Mouse (Mus musculus) lung, postnatal 0 days (tissue): ENCODE data around the gene Gm20388. TPM values are rescaled to one million over a fixed set of nuclear protein-coding genes. Genes with fewer than 3 reads are reported as not detected.
"Not testable (repeated sequence)": the region's sequence is repeated elsewhere in the genome, so short reads cannot be mapped to it uniquely, and the experiment has no call there.

Experiments used
- ATAC-seq: fragments of 200-750 bp; cut with Nextera tagmentation; 2 replicates; pipeline ENCODE4 v1.8.0; 2017; ENCODE audit warnings: moderate library complexity
- DNase-seq: peaks from one replicate; pipeline ENCODE4 v3.0.0-alpha.2; 2016; ENCODE audit warnings: low spot score
- H3K27ac ChIP-seq: fragments of 300-500 bp; sonication (generic); 2 replicates; pipeline ENCODE4 v1.5.1; 2014; ENCODE audit warnings: antibody characterized with exemption, mild to moderate bottlenecking, low read length, mixed read lengths
- H3K27me3 ChIP-seq: fragments of 300-500 bp; sonication (generic); replicated peaks from 2 replicates; pipeline ENCODE4 v1.6.1; 2014; ENCODE audit warnings: low read length, mixed read lengths; ENCODE audit not compliant: insufficient read depth
- H3K36me3 ChIP-seq: fragments of 300-500 bp; sonication (generic); 2 replicates; pipeline ENCODE4 v1.6.1; 2014; ENCODE audit warnings: low read length, mixed read lengths; ENCODE audit not compliant: insufficient read depth
- H3K4me1 ChIP-seq: fragments of 300-500 bp; sonication (generic); 2 replicates; pipeline ENCODE4 v1.6.1; 2014; ENCODE audit warnings: antibody characterized with exemption, low read depth, low read length, mixed read lengths; ENCODE audit not compliant: insufficient read depth
- H3K4me2 ChIP-seq: fragments of 300-500 bp; sonication (generic); replicated peaks from 2 replicates; pipeline ENCODE4 v1.6.1; 2014; ENCODE audit warnings: low read depth, mild to moderate bottlenecking, low read length, moderate library complexity, mixed read lengths
- H3K4me3 ChIP-seq: fragments of 300-500 bp; sonication (generic); 2 replicates; pipeline ENCODE4 v1.5.1; 2014; ENCODE audit warnings: low read depth, low read length
- H3K9ac ChIP-seq: fragments of 300-500 bp; sonication (generic); replicated peaks from 2 replicates; pipeline ENCODE4 v1.6.1; 2014; ENCODE audit warnings: low read depth, mild to moderate bottlenecking
- H3K9me3 ChIP-seq: fragments of 300-500 bp; sonication (generic); 2 replicates; pipeline ENCODE4 v1.6.1; 2016; ENCODE audit warnings: low read length, mixed read lengths
- CTCF ChIP-seq: IDR thresholded peaks from 2 replicates; pipeline ENCODE4 v1.5.1; 2016; ENCODE audit warnings: antibody characterized with exemption, mild to moderate bottlenecking
- EP300 ChIP-seq: IDR thresholded peaks from 2 replicates; pipeline ENCODE4 v1.6.1; 2016; ENCODE audit warnings: antibody characterized with exemption, mild to moderate bottlenecking, control low read depth
- WGBS: fragments of 180-500 bp; shearing (Covaris S2); extraction: QIAGEN DNeasy Blood & Tissue Kit; methylation state at CpG from one replicate; pipeline ENCODE4 v1.1.7; 2014; 5-methylcytosine and 5-hydroxymethylcytosine counted together
- polyA plus RNA-seq: library from polyadenylated mRNA; unstranded; fragments of >200 nt; fragmentation: Nextera tagmentation; extraction: Ambion mirVana; gene quantifications from 2 replicates; pipeline ENCODE4 v1.2.1, GENCODE M21; 2015

Gene Gm20388
- polyA plus RNA-seq, 1 experiment from 2014 or later: not detected

DNA sequence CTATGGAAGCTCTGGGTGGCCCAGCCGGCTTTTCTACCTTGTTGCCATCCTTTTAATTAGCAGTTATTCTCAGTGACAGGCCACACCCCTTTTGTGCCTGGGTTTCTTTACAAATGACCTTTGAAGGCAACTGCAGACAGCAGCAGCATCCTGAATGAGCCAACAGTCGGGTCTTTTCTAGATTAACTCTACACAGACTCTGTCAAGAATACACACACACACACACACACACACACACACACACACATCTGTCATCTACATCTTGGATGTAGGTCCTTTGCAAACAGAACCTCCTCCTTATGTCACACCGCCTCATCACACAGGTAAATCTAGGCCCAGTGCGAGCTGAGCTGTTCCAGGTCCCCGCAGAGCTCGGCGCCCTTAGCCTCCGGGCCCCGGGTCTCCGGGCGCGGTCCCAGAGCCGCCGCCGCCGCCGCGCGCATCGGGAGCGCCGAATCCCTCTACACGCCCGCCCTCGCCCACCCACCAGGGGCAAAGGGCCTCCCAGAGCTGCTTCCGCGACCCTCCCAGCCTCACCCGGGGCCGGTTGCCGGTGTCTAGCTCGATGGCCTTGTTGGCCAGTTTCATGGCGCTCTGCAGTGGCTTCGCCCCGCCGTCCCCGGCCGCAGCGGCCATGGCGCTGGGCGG is 3342.9 kb downstream of the Gm20388 start:
- peak overlapping the region; percentile 94 for H3K4me3 ChIP-seq
- WGBS: 5% methylated on average over 31 of the region's 40 CpGs
- H3K9me3 ChIP-seq: no peaks in the 10 kb centered on the region
- ATAC-seq: peak; percentile 34
- peak overlapping the region; percentile 98 for H3K9ac ChIP-seq
- peaks cover 10% of the 10 kb centered on the region for H3K4me1 ChIP-seq
- peak overlapping the region; percentile 91 for H3K27ac ChIP-seq
- peaks cover 24% of the 10 kb centered on the region; the same call in 1 of the 2 replicates for H3K36me3 ChIP-seq
- TF ChIP-seq CTCF (no peak), EP300 (no peak)
- DNase-seq: peak; percentile 36
- H3K4me2 ChIP-seq: peak overlapping the region; percentile 84
- H3K27me3 ChIP-seq: no peaks in the 10 kb centered on the region

GRCm38 (mm10) chr8:123254099-123254885 is 3343.7 kb downstream of the Gm20388 start, which contains the start of the genes Zfp276 and Vps9d1:
Gene Zfp276 (plus strand): TSS chr8:123254195.
Gene Vps9d1 (minus strand): TSS chr8:123254348.
- ATAC-seq: peak; percentile 98
- under 1% methylated on average over 88 of the region's 99 CpGs for WGBS
- DNase-seq: peak; percentile 91
- Histone ChIP-seq H3K4me2 (peak within 1 kb of the TSS; percentile 84), H3K27ac (peak within 1 kb of the TSS; percentile 91), H3K36me3 (peaks cover 24% of the 10 kb centered on the region; the same call in 1 of the 2 replicates), H3K9me3 (no peaks in the 10 kb centered on the region), H3K4me3 (peak within 1 kb of the TSS; percentile 94), H3K27me3 (no peaks in the 10 kb centered on the region), H3K4me1 (peaks cover 10% of the 10 kb centered on the region), H3K9ac (peak within 1 kb of the TSS; percentile 98)
- TF ChIP-seq EP300: no peak
- TF ChIP-seq CTCF: no peak

DNA sequence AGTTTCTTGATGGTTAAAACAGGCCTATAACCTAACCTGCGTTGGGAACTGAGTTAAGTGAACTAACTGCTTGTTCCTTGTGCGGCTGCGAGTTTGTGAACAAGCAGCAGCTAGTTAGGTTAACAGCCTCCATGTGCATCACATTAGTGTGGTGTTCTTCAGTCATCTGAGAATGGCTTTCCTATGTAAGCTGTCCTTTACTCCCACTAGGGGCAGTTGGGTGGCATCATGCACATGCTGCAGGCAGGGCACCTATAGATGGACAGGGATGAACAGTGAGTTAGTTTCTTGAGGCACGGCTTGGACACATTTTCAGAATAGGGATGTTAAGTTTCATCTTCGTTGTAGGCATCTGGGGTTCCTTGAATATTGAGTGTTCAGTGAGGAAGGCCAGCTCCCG is 3344.5 kb downstream of the Gm20388 start:
- Histone ChIP-seq H3K27ac (no peak overlapping the region), H3K4me1 (peaks cover 10% of the 10 kb centered on the region), H3K9me3 (no peaks in the 10 kb centered on the region), H3K4me2 (peak overlapping the region; percentile 84), H3K4me3 (peak overlapping the region; percentile 94), H3K36me3 (0 out of 2 replicates have a peak, but pooled peaks cover 32% of the 10 kb centered on the region), H3K9ac (peak overlapping the region; percentile 98), H3K27me3 (no peaks in the 10 kb centered on the region)
- DNase-seq: peak; percentile 18
- no peak for ATAC-seq
- TF ChIP-seq EP300: no peak
- TF ChIP-seq CTCF: peak; percentile 53
- 70% methylated on average over 6 of the region's 6 CpGs for WGBS

DNA sequence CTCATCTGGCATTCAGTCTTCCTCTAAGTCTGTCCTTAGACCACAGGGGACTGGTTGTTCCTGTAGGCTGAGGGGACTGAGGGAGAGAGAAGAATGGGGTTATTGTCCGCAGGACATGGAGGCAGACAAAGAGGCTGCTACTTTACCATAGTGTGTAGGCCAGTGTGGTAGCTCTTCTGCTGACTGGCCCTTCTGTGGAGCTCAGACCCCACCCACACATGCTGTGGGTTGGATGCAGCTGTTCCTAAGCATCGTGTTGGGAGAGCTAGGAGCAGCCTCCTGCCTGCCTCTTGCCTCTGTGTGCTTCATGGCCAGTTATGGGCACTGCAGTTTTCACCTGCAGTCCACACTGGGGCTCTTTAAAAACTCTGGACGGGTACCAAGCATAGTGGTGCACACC is 3346.5 kb downstream of the Gm20388 start:
- no peak for DNase-seq
- H3K36me3 ChIP-seq: peaks cover 38% of the 10 kb centered on the region; the same call in 1 of the 2 replicates

DNA sequence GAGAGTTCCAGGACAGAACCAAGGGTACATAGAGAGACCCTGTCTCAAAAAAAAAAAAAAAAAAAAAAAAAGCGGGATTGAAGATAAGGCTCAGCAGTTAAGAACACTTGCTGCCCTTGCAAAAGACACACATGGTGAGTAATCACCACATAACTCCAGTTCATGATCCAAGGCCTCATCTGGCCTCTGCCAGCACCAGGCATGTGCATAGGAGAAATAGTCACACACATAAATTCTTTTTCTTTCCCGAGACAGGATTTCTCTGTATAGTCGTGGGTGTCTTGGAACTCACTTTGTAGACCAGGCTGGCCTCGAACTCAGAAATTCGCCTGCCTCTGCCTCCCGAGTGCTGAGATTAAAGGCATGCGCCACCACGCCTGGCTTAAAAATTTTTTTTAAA is 3347.0 kb downstream of the Gm20388 start:
- H3K36me3 ChIP-seq: peaks cover 38% of the 10 kb centered on the region; the same call in 1 of the 2 replicates
- ATAC-seq, DNase-seq, H3K27ac ChIP-seq, H3K4me1 ChIP-seq, H3K9ac ChIP-seq, H3K4me3 ChIP-seq, H3K27me3 ChIP-seq, H3K9me3 ChIP-seq, H3K4me2 ChIP-seq: not testable (repeated sequence)
- WGBS: 87% methylated on average over 7 of the region's 8 CpGs

More for the DNA sequence above, 3346.5 kb downstream of the Gm20388 start:
- Histone ChIP-seq H3K27ac (no peak overlapping the region), H3K9me3 (no peaks in the 10 kb centered on the region), H3K4me1 (peaks cover 10% of the 10 kb centered on the region), H3K4me3 (no peak overlapping the region), H3K27me3 (no peaks in the 10 kb centered on the region), H3K9ac (no peak overlapping the region), H3K4me2 (no peak overlapping the region)
- TF ChIP-seq EP300: no peak
- TF ChIP-seq CTCF: no peak
- ATAC-seq: no peak
- 87% methylated on average over 3 of the region's 3 CpGs for WGBS

GRCm38 (mm10) chr8:123267926-123268656 is 3357.4 kb downstream of the Gm20388 start:
- ATAC-seq: no peak
- TF ChIP-seq CTCF (no peak), EP300 (no peak)
- Histone ChIP-seq H3K27me3 (no peaks in the 10 kb centered on the region), H3K4me2 (no peak overlapping the region), H3K9me3 (no peaks in the 10 kb centered on the region), H3K4me3 (no peak overlapping the region), H3K36me3 (peaks cover 21% of the 10 kb centered on the region), H3K9ac (no peak overlapping the region), H3K4me1 (no peaks in the 10 kb centered on the region), H3K27ac (no peak overlapping the region)
- 72% methylated on average over 14 of the region's 14 CpGs for WGBS
- DNase-seq: no peak
